Mouse (Mus musculus): ENCODE results near the gene Cacna2d3. TPM values are rescaled to one million over a fixed set of nuclear protein-coding genes. Genes with fewer than 3 reads are reported as not detected.

Gene Cacna2d3
- polyA plus RNA-seq, 1 experiment from 2014 or later, result 0.92 TPM

GRCm38 (mm10) chr14:29191426-29191825 is 530.2 kb downstream of the Cacna2d3 start:
- Histone ChIP-seq H3K36me3 (ENCODE audit: control insufficient read depth, insufficient read depth, low read length) (no peaks in the 10 kb centered on the region), H3K27ac (ENCODE audit: low read length) (no peak overlapping the region), H3K4me2 (ENCODE audit: low read depth, low read length) (no peak overlapping the region), H3K9me3 (ENCODE audit: control insufficient read depth, low read length) (no peaks in the 10 kb centered on the region), H3K27me3 (replicated peaks; ENCODE audit: control insufficient read depth, insufficient read depth, low read length) (no peaks in the 10 kb centered on the region), H3K4me1 (ENCODE audit: control insufficient read depth, insufficient read depth, low read length) (no peaks in the 10 kb centered on the region), H3K4me3 (ENCODE audit: low read length) (no peak overlapping the region), H3K9ac (ENCODE audit: low read depth, low read length) (no peak overlapping the region)
- 90% methylated on average over 3 of the region's 3 CpGs for WGBS
- no peak for ATAC-seq

- Histone ChIP-seq H3K9ac (ENCODE audit: low read depth, low read length) (no peak overlapping the region), H3K27ac (ENCODE audit: low read length) (no peak overlapping the region), H3K4me2 (ENCODE audit: low read depth, low read length) (no peak overlapping the region), H3K4me3 (ENCODE audit: low read length) (no peak overlapping the region), H3K9me3 (ENCODE audit: control insufficient read depth, low read length) (no peaks in the 10 kb centered on the region), H3K4me1 (ENCODE audit: control insufficient read depth, insufficient read depth, low read length) (no peaks in the 10 kb centered on the region), H3K27me3 (replicated peaks; ENCODE audit: control insufficient read depth, insufficient read depth, low read length) (no peaks in the 10 kb centered on the region), H3K36me3 (ENCODE audit: control insufficient read depth, insufficient read depth, low read length) (no peaks in the 10 kb centered on the region)
- WGBS, result 82% methylated on average over 5 of the region's 5 CpGs
- ATAC-seq, result no peak
Observed at GRCm38 (mm10) chr14:29183730-29184129, 537.9 kb downstream of the Cacna2d3 start.

GRCm38 (mm10) chr14:29179397-29179888 is 542.2 kb downstream of the Cacna2d3 start:
- no peak overlapping the region for H3K9ac ChIP-seq (ENCODE audit: low read depth, low read length)
- no peak overlapping the region for H3K27ac ChIP-seq (ENCODE audit: low read length)
- no peaks in the 10 kb centered on the region for H3K4me1 ChIP-seq (ENCODE audit: control insufficient read depth, insufficient read depth, low read length)
- no peaks in the 10 kb centered on the region for H3K27me3 ChIP-seq (replicated peaks; ENCODE audit: control insufficient read depth, insufficient read depth, low read length)
- WGBS, result 64% methylated on average over 11 of the region's 11 CpGs
- H3K4me2 ChIP-seq (ENCODE audit: low read depth, low read length), result no peak overlapping the region
- no peaks in the 10 kb centered on the region for H3K9me3 ChIP-seq (ENCODE audit: control insufficient read depth, low read length)
- ATAC-seq, result no peak
- no peaks in the 10 kb centered on the region for H3K36me3 ChIP-seq (ENCODE audit: control insufficient read depth, insufficient read depth, low read length)
- H3K4me3 ChIP-seq (ENCODE audit: low read length), result no peak overlapping the region

GRCm38 (mm10) chr14:29178695-29179396 is 542.8 kb downstream of the Cacna2d3 start:
- no peak for ATAC-seq
- Histone ChIP-seq H3K4me2 (ENCODE audit: low read depth, low read length) (no peak overlapping the region), H3K9me3 (ENCODE audit: control insufficient read depth, low read length) (no peaks in the 10 kb centered on the region), H3K9ac (ENCODE audit: low read depth, low read length) (no peak overlapping the region), H3K27ac (ENCODE audit: low read length) (no peak overlapping the region), H3K27me3 (replicated peaks; ENCODE audit: control insufficient read depth, insufficient read depth, low read length) (no peaks in the 10 kb centered on the region), H3K4me1 (ENCODE audit: control insufficient read depth, insufficient read depth, low read length) (no peaks in the 10 kb centered on the region), H3K36me3 (ENCODE audit: control insufficient read depth, insufficient read depth, low read length) (no peaks in the 10 kb centered on the region), H3K4me3 (ENCODE audit: low read length) (no peak overlapping the region)
- 35% methylated on average over 15 of the region's 15 CpGs for WGBS

- Histone ChIP-seq H3K27me3 (replicated peaks; ENCODE audit: control insufficient read depth, insufficient read depth, low read length) (no peaks in the 10 kb centered on the region), H3K4me1 (ENCODE audit: control insufficient read depth, insufficient read depth, low read length) (no peaks in the 10 kb centered on the region), H3K36me3 (ENCODE audit: control insufficient read depth, insufficient read depth, low read length) (no peaks in the 10 kb centered on the region), H3K9me3 (ENCODE audit: control insufficient read depth, low read length) (no peaks in the 10 kb centered on the region), H3K9ac (ENCODE audit: low read depth, low read length) (no peak overlapping the region), H3K4me2 (ENCODE audit: low read depth, low read length) (no peak overlapping the region), H3K27ac (ENCODE audit: low read length) (no peak overlapping the region), H3K4me3 (ENCODE audit: low read length) (no peak overlapping the region)
- ATAC-seq, result no peak
- 70% methylated on average over 3 of the region's 3 CpGs for WGBS
Observed at GRCm38 (mm10) chr14:29174762-29175161, 546.9 kb downstream of the Cacna2d3 start.

GRCm38 (mm10) chr14:29172207-29172606 is 549.5 kb downstream of the Cacna2d3 start:
- H3K27ac ChIP-seq (ENCODE audit: low read length), result no peak overlapping the region
- 89% methylated on average over 2 of the region's 2 CpGs for WGBS

GRCm38 (mm10) chr14:29164653-29165030 is 557.0 kb downstream of the Cacna2d3 start:
- H3K9ac ChIP-seq (ENCODE audit: low read depth, low read length), result no peak overlapping the region
- no peak for ATAC-seq
- no peaks in the 10 kb centered on the region for H3K27me3 ChIP-seq (replicated peaks; ENCODE audit: control insufficient read depth, insufficient read depth, low read length)
- no peak overlapping the region for H3K4me3 ChIP-seq (ENCODE audit: low read length)
- 82% methylated on average over 6 of the region's 6 CpGs for WGBS
- no peaks in the 10 kb centered on the region for H3K36me3 ChIP-seq (ENCODE audit: control insufficient read depth, insufficient read depth, low read length)
- peaks cover 3% of the 10 kb centered on the region; the same call in 1 of the 2 replicates for H3K4me1 ChIP-seq (ENCODE audit: control insufficient read depth, insufficient read depth, low read length)
- no peak overlapping the region for H3K27ac ChIP-seq (ENCODE audit: low read length)
- H3K9me3 ChIP-seq (ENCODE audit: control insufficient read depth, low read length), result no peaks in the 10 kb centered on the region
- no peak overlapping the region for H3K4me2 ChIP-seq (ENCODE audit: low read depth, low read length)

More at GRCm38 (mm10) chr14:29172207-29172606, 549.5 kb downstream of the Cacna2d3 start:
- Histone ChIP-seq H3K4me2 (ENCODE audit: low read depth, low read length) (no peak overlapping the region), H3K4me3 (ENCODE audit: low read length) (no peak overlapping the region), H3K9me3 (ENCODE audit: control insufficient read depth, low read length) (no peaks in the 10 kb centered on the region), H3K27me3 (replicated peaks; ENCODE audit: control insufficient read depth, insufficient read depth, low read length) (no peaks in the 10 kb centered on the region), H3K36me3 (ENCODE audit: control insufficient read depth, insufficient read depth, low read length) (no peaks in the 10 kb centered on the region), H3K9ac (ENCODE audit: low read depth, low read length) (no peak overlapping the region), H3K4me1 (ENCODE audit: control insufficient read depth, insufficient read depth, low read length) (no peaks in the 10 kb centered on the region)
- no peak for ATAC-seq

GRCm38 (mm10) chr14:29163998-29164652 is 557.5 kb downstream of the Cacna2d3 start:
- 57% methylated on average over 4 of the region's 4 CpGs for WGBS
- no peaks in the 10 kb centered on the region for H3K9me3 ChIP-seq (ENCODE audit: control insufficient read depth, low read length)
- H3K36me3 ChIP-seq (ENCODE audit: control insufficient read depth, insufficient read depth, low read length), result no peaks in the 10 kb centered on the region
- H3K27ac ChIP-seq (ENCODE audit: low read length), result no peak overlapping the region
- no peak overlapping the region for H3K4me3 ChIP-seq (ENCODE audit: low read length)
- no peak overlapping the region for H3K4me2 ChIP-seq (ENCODE audit: low read depth, low read length)
- H3K27me3 ChIP-seq (replicated peaks; ENCODE audit: control insufficient read depth, insufficient read depth, low read length), result no peaks in the 10 kb centered on the region
- H3K4me1 ChIP-seq (ENCODE audit: control insufficient read depth, insufficient read depth, low read length), result peaks cover 3% of the 10 kb centered on the region; the same call in 1 of the 2 replicates
- ATAC-seq, result no peak
- no peak overlapping the region for H3K9ac ChIP-seq (ENCODE audit: low read depth, low read length)

- Histone ChIP-seq H3K27ac (ENCODE audit: low read length) (no peak overlapping the region), H3K4me3 (ENCODE audit: low read length) (no peak overlapping the region), H3K4me1 (ENCODE audit: control insufficient read depth, insufficient read depth, low read length) (no peaks in the 10 kb centered on the region), H3K4me2 (ENCODE audit: low read depth, low read length) (no peak overlapping the region), H3K36me3 (ENCODE audit: control insufficient read depth, insufficient read depth, low read length) (no peaks in the 10 kb centered on the region), H3K27me3 (replicated peaks; ENCODE audit: control insufficient read depth, insufficient read depth, low read length) (no peaks in the 10 kb centered on the region), H3K9me3 (ENCODE audit: control insufficient read depth, low read length) (no peaks in the 10 kb centered on the region), H3K9ac (ENCODE audit: low read depth, low read length) (no peak overlapping the region)
- ATAC-seq, result no peak
- 75% methylated on average over 3 of the region's 3 CpGs for WGBS
Observed at GRCm38 (mm10) chr14:29159803-29160202, 561.9 kb downstream of the Cacna2d3 start.

All from intestine, embryonic 16.5 days (tissue).